Mouse (Mus musculus): Measurements from ENCODE around the gene Cilp2.

DNA sequence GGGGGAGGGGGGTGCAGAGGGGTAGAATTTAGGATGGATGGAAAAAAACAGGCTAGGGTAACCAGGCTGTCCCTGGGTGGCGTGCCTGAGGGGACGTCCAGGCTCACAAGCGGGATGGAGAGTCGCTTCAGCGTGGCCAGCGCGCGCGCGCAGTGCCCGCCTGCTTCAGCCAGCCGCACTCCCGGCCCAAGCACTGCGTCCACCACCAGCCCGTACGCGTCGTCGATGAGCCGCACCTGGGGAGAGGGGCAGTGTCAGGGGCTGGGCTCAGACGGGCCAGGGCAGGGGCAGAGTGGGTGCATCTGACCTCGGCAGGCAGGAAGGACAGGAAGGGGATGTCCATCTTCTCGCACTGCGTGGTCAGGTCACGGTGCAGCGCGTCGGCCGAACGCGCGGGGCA lies 1.4 kb upstream of the Cilp2 start:
- no peak for TF ChIP-seq CTCF (IDR thresholded peaks at IDR 0.05; ENCODE audit: extremely low read depth, insufficient read depth, insufficient read length, insufficient replicate concordance)
- TF ChIP-seq POLR2A (IDR thresholded peaks at IDR 0.05; ENCODE audit: low read depth, low read length), result no peak

Data from spleen, adult 2 months (tissue).